Mouse (Mus musculus) C2C12 (cell line): ENCODE results near the gene Rrh.

Experiments
- CTCF ChIP-seq: IDR thresholded peaks from one replicate; pipeline ENCODE4 v1.5.1; 2011; ENCODE audit not compliant: control insufficient read depth, insufficient read depth, insufficient read length
- MYOG ChIP-seq: IDR thresholded peaks from one replicate; pipeline ENCODE4 v1.6.1; 2011; ENCODE audit not compliant: control insufficient read depth, insufficient read length; ENCODE audit errors: extremely low read depth
- USF1 ChIP-seq: IDR thresholded peaks from one replicate; pipeline ENCODE4 v1.6.1; 2011; ENCODE audit warnings: low read depth, mild to moderate bottlenecking, control low read depth, moderate library complexity

DNA sequence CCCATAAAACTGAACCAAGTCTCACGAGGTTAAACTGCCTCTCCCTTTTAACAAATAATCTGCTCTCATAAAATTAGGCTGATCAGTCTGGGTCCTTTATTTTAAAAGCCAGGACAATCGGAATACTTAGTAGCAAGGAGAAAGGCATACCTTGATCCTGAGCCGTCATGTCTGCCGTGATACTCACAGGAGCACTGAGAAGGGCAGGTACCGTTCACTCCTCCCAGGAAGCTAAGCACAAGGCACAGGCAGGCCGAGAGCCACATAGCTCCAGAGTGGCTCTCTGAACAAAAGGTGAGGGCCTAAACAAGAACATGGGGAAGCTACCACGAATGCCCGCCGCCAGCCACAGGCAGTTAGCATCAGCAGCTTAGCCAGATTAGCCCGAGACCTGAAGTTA is 18.6 kb downstream of the Rrh start, which contains the start of gene Lrit3:
- TF ChIP-seq MYOG: no peak
- TF ChIP-seq CTCF: no peak
- TF ChIP-seq USF1: no peak
